In genomic region chr7:44984833-44985164, GRCm38 (mm10) we compare ENCODE assay signal across 8 mouse cellular contexts. TPM values are rescaled to one million over a fixed set of nuclear protein-coding genes. Genes with fewer than 3 reads are reported as not detected.
A peak's percentile ranks its signal among the peaks of the same experiment; 100 is the strongest.
DNase-seq lines count a peak whose midpoint lies in the region; ATAC-seq lines count a peak whose summit lies in the region.

No protein-coding gene starts in this region.

- peaks cover 28% of the 10 kb centered on the region for H3K36me3 ChIP-seq in liver, embryonic 11.5 days (ENCODE audit: control insufficient read depth, insufficient read depth, low read length)
- H3K36me3 ChIP-seq in forebrain, embryonic 12.5 days (replicated peaks): peaks cover 36% of the 10 kb centered on the region
- H3K36me3 ChIP-seq in limb, embryonic 13.5 days: peaks cover 50% of the 10 kb centered on the region

- peak overlapping the region; percentile 77 for H3K4me2 ChIP-seq in liver, embryonic 11.5 days
- peak overlapping the region; percentile 68 for H3K4me2 ChIP-seq in forebrain, embryonic 12.5 days
- H3K4me2 ChIP-seq in limb, embryonic 13.5 days (replicated peaks): peak overlapping the region; percentile 71

- H3K4me3 ChIP-seq in liver, embryonic 11.5 days (ENCODE audit: low read depth, low read length): peak overlapping the region; percentile 97
- H3K4me3 ChIP-seq in forebrain, embryonic 12.5 days (replicated peaks): peak overlapping the region; percentile 96
- peak overlapping the region; percentile 95 for H3K4me3 ChIP-seq in limb, embryonic 13.5 days

- H3K27ac ChIP-seq in liver, embryonic 11.5 days (ENCODE audit: low read depth, low read length): no peak overlapping the region; the same call in 1 of the 2 replicates
- peak overlapping the region; percentile 93 for H3K27ac ChIP-seq in forebrain, embryonic 12.5 days
- H3K27ac ChIP-seq in limb, embryonic 13.5 days: peak overlapping the region; percentile 22; the same call in 1 of the 2 replicates

- no peaks in the 10 kb centered on the region for H3K27me3 ChIP-seq in liver, embryonic 11.5 days (replicated peaks; ENCODE audit: control insufficient read depth, insufficient read depth, low read length)
- no peaks in the 10 kb centered on the region for H3K27me3 ChIP-seq in forebrain, embryonic 12.5 days
- H3K27me3 ChIP-seq in limb, embryonic 13.5 days: no peaks in the 10 kb centered on the region

- peaks cover 25% of the 10 kb centered on the region for H3K4me1 ChIP-seq in liver, embryonic 11.5 days (replicated peaks; ENCODE audit: control insufficient read depth, insufficient read depth, low read length)
- H3K4me1 ChIP-seq in forebrain, embryonic 12.5 days: peaks cover 43% of the 10 kb centered on the region
- H3K4me1 ChIP-seq in limb, embryonic 13.5 days: peaks cover 36% of the 10 kb centered on the region

- WGBS in liver, embryonic 11.5 days: 43% methylated on average over 3 of the region's 3 CpGs
- WGBS in forebrain, embryonic 12.5 days: 44% methylated on average over 3 of the region's 3 CpGs
- 51% methylated on average over 3 of the region's 3 CpGs for WGBS in limb, embryonic 13.5 days

- ATAC-seq in liver, embryonic 11.5 days (replicated peaks; ENCODE audit: low FRiP score): no peak
- ATAC-seq in forebrain, embryonic 12.5 days (ENCODE audit: low FRiP score): no peak
- ATAC-seq in limb, embryonic 13.5 days (ENCODE audit: low FRiP score, low read depth): no peak

- no peak for DNase-seq in liver, embryonic 11.5 days (ENCODE audit: low spot score)
- DNase-seq in liver: no peak
- peak; percentile 44 for DNase-seq in skeletal muscle tissue, adult 2 months (ENCODE audit: low read depth, low spot score)
- DNase-seq in right cerebral cortex, adult 18-20 months: no peak
- DNase-seq in ovary, postnatal 36 days (ENCODE audit: low spot score): no peak
- no peak for DNase-seq in layer of hippocampus, adult 18-20 months (ENCODE audit: low spot score in 2 of 2)

- peak overlapping the region; percentile 99 for H3K9ac ChIP-seq in liver, embryonic 11.5 days (ENCODE audit: low read depth, low read length)
- peak overlapping the region; percentile 97; the same call in 1 of the 2 replicates for H3K9ac ChIP-seq in forebrain, embryonic 12.5 days
- peak overlapping the region; percentile 99 for H3K9ac ChIP-seq in limb, embryonic 13.5 days

- H3K9me3 ChIP-seq in liver, embryonic 11.5 days (ENCODE audit: control insufficient read depth, low read length): no peaks in the 10 kb centered on the region
- H3K9me3 ChIP-seq in forebrain, embryonic 12.5 days: no peaks in the 10 kb centered on the region
- no peaks in the 10 kb centered on the region for H3K9me3 ChIP-seq in limb, embryonic 13.5 days

RNA-seq across cellular contexts. Expression of gene Prmt1, which starts 1.6 kb away (rescaled TPM):
- polyA plus RNA-seq in liver, embryonic 11.5 days (2014; fragmentation: Nextera tagmentation; extraction: Ambion mirVana): 175 and 186 TPM in 2 replicates
- polyA plus RNA-seq in forebrain, embryonic 12.5 days (2016; fragmentation: Nextera tagmentation; extraction: Ambion mirVana): 585 and 631 TPM in 2 replicates
- polyA plus RNA-seq in limb, embryonic 13.5 days (2015; fragmentation: Nextera tagmentation; extraction: Ambion mirVana): 670 and 703 TPM in 2 replicates
- 100 to 1,000 TPM; 172 to 183 TPM for total RNA-seq in layer of hippocampus, adult 18-20 months (2021)

RNA-seq across cellular contexts. Expression of gene Cpt1c, which starts 10.1 kb away (rescaled TPM):
- 8.2 and 8.5 TPM in 2 replicates for polyA plus RNA-seq in liver, embryonic 11.5 days (2014; fragmentation: Nextera tagmentation; extraction: Ambion mirVana)
- 35.1 and 38.1 TPM in 2 replicates for polyA plus RNA-seq in forebrain, embryonic 12.5 days (2016; fragmentation: Nextera tagmentation; extraction: Ambion mirVana)
- polyA plus RNA-seq in limb, embryonic 13.5 days (2015; fragmentation: Nextera tagmentation; extraction: Ambion mirVana): 33.9 and 35.0 TPM in 2 replicates
- total RNA-seq in layer of hippocampus, adult 18-20 months (2021): 100 to 1,000 TPM; 129 to 136 TPM

RNA-seq across cellular contexts. Expression of gene Irf3, which starts 12.6 kb away (rescaled TPM):
- 76.2 and 88.4 TPM in 2 replicates for polyA plus RNA-seq in liver, embryonic 11.5 days (2014; fragmentation: Nextera tagmentation; extraction: Ambion mirVana)
- polyA plus RNA-seq in forebrain, embryonic 12.5 days (2016; fragmentation: Nextera tagmentation; extraction: Ambion mirVana): 72.4 and 73.0 TPM in 2 replicates
- polyA plus RNA-seq in limb, embryonic 13.5 days (2015; fragmentation: Nextera tagmentation; extraction: Ambion mirVana): 94.6 and 96.8 TPM in 2 replicates
- 10 to 100 TPM; 41.5 to 43.7 TPM for total RNA-seq in layer of hippocampus, adult 18-20 months (2021)

RNA-seq across cellular contexts. Expression of gene Bcl2l12, which starts 13.7 kb away (rescaled TPM):
- 39.6 and 41.1 TPM in 2 replicates for polyA plus RNA-seq in liver, embryonic 11.5 days (2014; fragmentation: Nextera tagmentation; extraction: Ambion mirVana)
- 57.8 and 66.4 TPM in 2 replicates for polyA plus RNA-seq in forebrain, embryonic 12.5 days (2016; fragmentation: Nextera tagmentation; extraction: Ambion mirVana)
- polyA plus RNA-seq in limb, embryonic 13.5 days (2015; fragmentation: Nextera tagmentation; extraction: Ambion mirVana): 77.3 and 78.4 TPM in 2 replicates
- total RNA-seq in layer of hippocampus, adult 18-20 months (2021): 1 to 10 TPM; 3.1 TPM

RNA-seq across cellular contexts. Expression of gene Scaf1, which starts 31.4 kb away (rescaled TPM):
- 37.5 and 40.1 TPM in 2 replicates for polyA plus RNA-seq in liver, embryonic 11.5 days (2014; fragmentation: Nextera tagmentation; extraction: Ambion mirVana)
- 47.4 and 52.0 TPM in 2 replicates for polyA plus RNA-seq in forebrain, embryonic 12.5 days (2016; fragmentation: Nextera tagmentation; extraction: Ambion mirVana)
- 38.6 and 40.7 TPM in 2 replicates for polyA plus RNA-seq in limb, embryonic 13.5 days (2015; fragmentation: Nextera tagmentation; extraction: Ambion mirVana)
- 100 to 1,000 TPM; 159 to 168 TPM for total RNA-seq in layer of hippocampus, adult 18-20 months (2021)
